Mouse (Mus musculus): Measurements from ENCODE around the gene Rnf169. TPM values are rescaled to one million over a fixed set of nuclear protein-coding genes. Genes with fewer than 3 reads are reported as not detected.

Gene Rnf169
- polyA plus RNA-seq, 1 experiment from 2014 or later: 7.2 TPM

- no peak overlapping the region for H3K27ac ChIP-seq (replicated peaks; ENCODE audit: low read depth, low read length)
- H3K27me3 ChIP-seq (ENCODE audit: control insufficient read depth, insufficient read depth, low read length): peaks cover 41% of the 10 kb centered on the region
- 92% methylated on average over 4 of the region's 4 CpGs for WGBS
- no peak overlapping the region for H3K9ac ChIP-seq (ENCODE audit: low read length)
- no peak for DNase-seq (ENCODE audit: low spot score)
- H3K4me2 ChIP-seq (ENCODE audit: low read depth, severe bottlenecking): no peak overlapping the region
- no peak for ATAC-seq (ENCODE audit: insufficient number of reproducible peaks, low FRiP score, low TSS enrichment, low read depth)
- 0 out of 2 replicates have a peak, but pooled peaks cover 3% of the 10 kb centered on the region for H3K4me1 ChIP-seq (ENCODE audit: control insufficient read depth, insufficient read depth, low read length)
- H3K9me3 ChIP-seq (ENCODE audit: control insufficient read depth, low read length): no peaks in the 10 kb centered on the region
- no peak overlapping the region for H3K4me3 ChIP-seq (ENCODE audit: low read depth, low read length)
- H3K36me3 ChIP-seq (ENCODE audit: control insufficient read depth, insufficient read depth, low read length): no peaks in the 10 kb centered on the region
Measured at GRCm38 (mm10) chr7:100008765-100009164, 28.5 kb upstream of the Rnf169 start.

GRCm38 (mm10) chr7:100006411-100006810 lies 26.2 kb upstream of the Rnf169 start:
- H3K9me3 ChIP-seq (ENCODE audit: control insufficient read depth, low read length): no peaks in the 10 kb centered on the region
- no peak overlapping the region for H3K27ac ChIP-seq (replicated peaks; ENCODE audit: low read depth, low read length)
- H3K27me3 ChIP-seq (ENCODE audit: control insufficient read depth, insufficient read depth, low read length): peaks cover 41% of the 10 kb centered on the region
- peak overlapping the region; percentile 39 for H3K4me3 ChIP-seq (ENCODE audit: low read depth, low read length)
- H3K4me1 ChIP-seq (ENCODE audit: control insufficient read depth, insufficient read depth, low read length): 0 out of 2 replicates have a peak, but pooled peaks cover 3% of the 10 kb centered on the region
- H3K9ac ChIP-seq (ENCODE audit: low read length): no peak overlapping the region
- no peaks in the 10 kb centered on the region for H3K36me3 ChIP-seq (ENCODE audit: control insufficient read depth, insufficient read depth, low read length)
- ATAC-seq (ENCODE audit: insufficient number of reproducible peaks, low FRiP score, low TSS enrichment, low read depth): no peak
- H3K4me2 ChIP-seq (ENCODE audit: low read depth, severe bottlenecking): peak overlapping the region; percentile 95; the same call in 1 of the 2 replicates
- DNase-seq (ENCODE audit: low spot score): peak; percentile 38
- WGBS: 6% methylated on average over 11 of the region's 11 CpGs

- Histone ChIP-seq H3K4me1 (ENCODE audit: control insufficient read depth, insufficient read depth, low read length) (0 out of 2 replicates have a peak, but pooled peaks cover 3% of the 10 kb centered on the region), H3K27me3 (ENCODE audit: control insufficient read depth, insufficient read depth, low read length) (peaks cover 41% of the 10 kb centered on the region), H3K27ac (replicated peaks; ENCODE audit: low read depth, low read length) (no peak within 1 kb of the TSS), H3K9ac (ENCODE audit: low read length) (peak within 1 kb of the TSS; percentile 56; the same call in 1 of the 2 replicates), H3K36me3 (ENCODE audit: control insufficient read depth, insufficient read depth, low read length) (no peaks in the 10 kb centered on the region), H3K9me3 (ENCODE audit: control insufficient read depth, low read length) (no peaks in the 10 kb centered on the region), H3K4me3 (ENCODE audit: low read depth, low read length) (peak within 1 kb of the TSS; percentile 39), H3K4me2 (ENCODE audit: low read depth, severe bottlenecking) (peak within 1 kb of the TSS; percentile 95)
- under 1% methylated on average over 42 of the region's 44 CpGs for WGBS
- peak; percentile 75 for ATAC-seq (ENCODE audit: insufficient number of reproducible peaks, low FRiP score, low TSS enrichment, low read depth)
- peak; percentile 68 for DNase-seq (ENCODE audit: low spot score)
Measured at GRCm38 (mm10) chr7:100005790-100006189, 25.5 kb upstream of the Rnf169 start, which contains the start of gene Chrdl2. Gene Chrdl2, plus strand, starts transcription at chr7:100006172.

- Histone ChIP-seq H3K9me3 (ENCODE audit: control insufficient read depth, low read length) (no peaks in the 10 kb centered on the region), H3K27me3 (ENCODE audit: control insufficient read depth, insufficient read depth, low read length) (peaks cover 41% of the 10 kb centered on the region), H3K36me3 (ENCODE audit: control insufficient read depth, insufficient read depth, low read length) (no peaks in the 10 kb centered on the region), H3K4me1 (ENCODE audit: control insufficient read depth, insufficient read depth, low read length) (no peaks in the 10 kb centered on the region), H3K9ac (ENCODE audit: low read length) (no peak overlapping the region), H3K4me3 (ENCODE audit: low read depth, low read length) (no peak overlapping the region), H3K27ac (replicated peaks; ENCODE audit: low read depth, low read length) (no peak overlapping the region), H3K4me2 (ENCODE audit: low read depth, severe bottlenecking) (no peak overlapping the region)
- ATAC-seq (ENCODE audit: insufficient number of reproducible peaks, low FRiP score, low TSS enrichment, low read depth) (no peak), DNase-seq (ENCODE audit: low spot score) (peak; percentile 28)
- 58% methylated on average over 9 of the region's 9 CpGs for WGBS
Measured at GRCm38 (mm10) chr7:100003781-100004180, 23.5 kb upstream of the Rnf169 start.

- no peak overlapping the region for H3K9ac ChIP-seq (ENCODE audit: low read length)
- no peak overlapping the region for H3K4me2 ChIP-seq (ENCODE audit: low read depth, severe bottlenecking)
- no peaks in the 10 kb centered on the region for H3K9me3 ChIP-seq (ENCODE audit: control insufficient read depth, low read length)
- no peak for DNase-seq (ENCODE audit: low spot score)
- no peak overlapping the region for H3K27ac ChIP-seq (replicated peaks; ENCODE audit: low read depth, low read length)
- ATAC-seq (ENCODE audit: insufficient number of reproducible peaks, low FRiP score, low TSS enrichment, low read depth): no peak
- H3K4me1 ChIP-seq (ENCODE audit: control insufficient read depth, insufficient read depth, low read length): no peaks in the 10 kb centered on the region
- no peaks in the 10 kb centered on the region; the same call in 1 of the 2 replicates for H3K27me3 ChIP-seq (ENCODE audit: control insufficient read depth, insufficient read depth, low read length)
- no peak overlapping the region for H3K4me3 ChIP-seq (ENCODE audit: low read depth, low read length)
- no peaks in the 10 kb centered on the region for H3K36me3 ChIP-seq (ENCODE audit: control insufficient read depth, insufficient read depth, low read length)
- WGBS: 77% methylated on average over 3 of the region's 3 CpGs
Measured at GRCm38 (mm10) chr7:99998668-99999067, 18.4 kb upstream of the Rnf169 start.

GRCm38 (mm10) chr7:99995186-99995585 lies 14.9 kb upstream of the Rnf169 start:
- no peaks in the 10 kb centered on the region for H3K4me1 ChIP-seq (ENCODE audit: control insufficient read depth, insufficient read depth, low read length)
- DNase-seq (ENCODE audit: low spot score) (no peak), ATAC-seq (ENCODE audit: insufficient number of reproducible peaks, low FRiP score, low TSS enrichment, low read depth) (no peak)
- WGBS: 76% methylated on average over 7 of the region's 7 CpGs
- H3K27ac ChIP-seq (replicated peaks; ENCODE audit: low read depth, low read length): no peak overlapping the region
- H3K36me3 ChIP-seq (ENCODE audit: control insufficient read depth, insufficient read depth, low read length): no peaks in the 10 kb centered on the region
- H3K4me2 ChIP-seq (ENCODE audit: low read depth, severe bottlenecking): no peak overlapping the region
- no peaks in the 10 kb centered on the region for H3K27me3 ChIP-seq (ENCODE audit: control insufficient read depth, insufficient read depth, low read length)
- no peak overlapping the region for H3K4me3 ChIP-seq (ENCODE audit: low read depth, low read length)
- no peak overlapping the region for H3K9ac ChIP-seq (ENCODE audit: low read length)
- H3K9me3 ChIP-seq (ENCODE audit: control insufficient read depth, low read length): no peaks in the 10 kb centered on the region

GRCm38 (mm10) chr7:99993159-99993558 lies 12.9 kb upstream of the Rnf169 start:
- no peak overlapping the region for H3K4me3 ChIP-seq (ENCODE audit: low read depth, low read length)
- H3K4me2 ChIP-seq (ENCODE audit: low read depth, severe bottlenecking): no peak overlapping the region
- DNase-seq (ENCODE audit: low spot score) (no peak), ATAC-seq (ENCODE audit: insufficient number of reproducible peaks, low FRiP score, low TSS enrichment, low read depth) (no peak)
- H3K36me3 ChIP-seq (ENCODE audit: control insufficient read depth, insufficient read depth, low read length): no peaks in the 10 kb centered on the region
- 85% methylated on average over 7 of the region's 7 CpGs for WGBS
- no peak overlapping the region for H3K27ac ChIP-seq (replicated peaks; ENCODE audit: low read depth, low read length)
- no peaks in the 10 kb centered on the region for H3K27me3 ChIP-seq (ENCODE audit: control insufficient read depth, insufficient read depth, low read length)
- no peaks in the 10 kb centered on the region for H3K4me1 ChIP-seq (ENCODE audit: control insufficient read depth, insufficient read depth, low read length)
- no peak overlapping the region for H3K9ac ChIP-seq (ENCODE audit: low read length)
- no peaks in the 10 kb centered on the region for H3K9me3 ChIP-seq (ENCODE audit: control insufficient read depth, low read length)

GRCm38 (mm10) chr7:99990990-99991707 lies 10.9 kb upstream of the Rnf169 start:
- no peak overlapping the region for H3K4me2 ChIP-seq (ENCODE audit: low read depth, severe bottlenecking)
- H3K9me3 ChIP-seq (ENCODE audit: control insufficient read depth, low read length): no peaks in the 10 kb centered on the region
- no peaks in the 10 kb centered on the region for H3K4me1 ChIP-seq (ENCODE audit: control insufficient read depth, insufficient read depth, low read length)
- no peaks in the 10 kb centered on the region for H3K27me3 ChIP-seq (ENCODE audit: control insufficient read depth, insufficient read depth, low read length)
- no peak overlapping the region for H3K4me3 ChIP-seq (ENCODE audit: low read depth, low read length)
- no peaks in the 10 kb centered on the region for H3K36me3 ChIP-seq (ENCODE audit: control insufficient read depth, insufficient read depth, low read length)
- no peak overlapping the region for H3K9ac ChIP-seq (ENCODE audit: low read length)
- no peak overlapping the region for H3K27ac ChIP-seq (replicated peaks; ENCODE audit: low read depth, low read length)
- 79% methylated on average over 8 of the region's 8 CpGs for WGBS
- no peak for DNase-seq (ENCODE audit: low spot score)
- no peak for ATAC-seq (ENCODE audit: insufficient number of reproducible peaks, low FRiP score, low TSS enrichment, low read depth)
